Mouse (Mus musculus) lung, postnatal 0 days (tissue): Measurements from ENCODE around the gene Camta1.

Experiments used
- CTCF ChIP-seq: IDR thresholded peaks from 2 replicates; pipeline ENCODE4 v1.5.1; 2016; ENCODE audit warnings: antibody characterized with exemption, mild to moderate bottlenecking
- EP300 ChIP-seq: IDR thresholded peaks from 2 replicates; pipeline ENCODE4 v1.6.1; 2016; ENCODE audit warnings: antibody characterized with exemption, mild to moderate bottlenecking, control low read depth

- TF ChIP-seq CTCF = peak; percentile 74
- no peak for TF ChIP-seq EP300
Observed at GRCm38 (mm10) chr4:151778511-151778910, 83.2 kb downstream of the Camta1 start.
